In the genomic region with DNA sequence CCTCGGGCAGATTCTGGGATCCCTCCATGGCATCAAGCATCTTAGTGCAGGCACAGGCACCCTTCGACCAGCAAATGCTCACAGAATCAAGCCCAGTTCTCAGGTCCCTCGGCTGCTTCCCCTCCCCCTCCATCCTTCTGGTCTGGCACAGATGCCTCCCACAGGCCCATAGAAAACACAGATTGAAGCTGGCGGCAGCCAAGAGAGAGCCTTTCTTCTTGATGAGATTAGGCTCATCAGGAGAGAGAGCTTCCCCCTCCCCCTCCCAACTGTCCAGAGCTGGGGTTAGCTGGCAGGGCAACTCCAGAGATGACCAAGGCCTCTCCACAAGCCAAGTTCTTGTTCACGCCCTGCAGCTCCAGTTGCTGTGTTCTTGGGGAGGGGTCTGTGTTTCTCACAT, we compare ENCODE assay signal across 11 mouse cellular contexts. TPM values are rescaled to one million over a fixed set of nuclear protein-coding genes. Genes with fewer than 3 reads are reported as not detected.
DNase-seq lines count a peak whose midpoint lies in the region; ATAC-seq and TF ChIP-seq lines count a peak whose summit lies in the region.
"Had no signal": no experiment of that assay in that cellular context is flagged by ENCODE, and none has a peak within 500 bp of the region (broad histone marks: within the 10 kb centered on the region; RNA-seq: fewer than 3 reads in every experiment).

No protein-coding gene starts in this region.

- H3K4me2 ChIP-seq in forebrain, postnatal 0 days (ENCODE audit: low read depth) = no peak overlapping the region
- no peak overlapping the region for H3K4me2 ChIP-seq in midbrain, embryonic 13.5 days (replicated peaks)
- H3K4me2 ChIP-seq: neural tube, embryonic 15.5 days had no signal

- no peak overlapping the region for H3K27ac ChIP-seq in forebrain, postnatal 0 days (ENCODE audit: low read depth, low read length)
- no peak overlapping the region for H3K27ac ChIP-seq in midbrain, embryonic 13.5 days
- H3K27ac ChIP-seq: liver, embryonic 14.5 days; neural tube, embryonic 15.5 days had no signal

- H3K9ac ChIP-seq in forebrain, postnatal 0 days = no peak overlapping the region
- no peak overlapping the region for H3K9ac ChIP-seq in midbrain, embryonic 13.5 days (replicated peaks)
- H3K9ac ChIP-seq: liver, embryonic 14.5 days; neural tube, embryonic 15.5 days had no signal

- no peak for TF ChIP-seq CTCF in forebrain, postnatal 0 days (IDR thresholded peaks at IDR 0.05; ENCODE audit: low read depth)

- H3K9me3 ChIP-seq in forebrain, postnatal 0 days (ENCODE audit: low read length) = 0 out of 2 replicates have a peak, but pooled peaks cover 3% of the 10 kb centered on the region
- H3K9me3 ChIP-seq in midbrain, embryonic 13.5 days = no peaks in the 10 kb centered on the region
- H3K9me3 ChIP-seq: neural tube, embryonic 15.5 days had no signal

- H3K27me3 ChIP-seq in forebrain, postnatal 0 days (ENCODE audit: insufficient read depth, low read length) = no peaks in the 10 kb centered on the region
- no peaks in the 10 kb centered on the region for H3K27me3 ChIP-seq in midbrain, embryonic 13.5 days
- H3K27me3 ChIP-seq: neural tube, embryonic 15.5 days had no signal

- no peak overlapping the region for H3K4me3 ChIP-seq in forebrain, postnatal 0 days (ENCODE audit: low read depth, low read length)
- H3K4me3 ChIP-seq in midbrain, embryonic 13.5 days (replicated peaks) = no peak overlapping the region
- H3K4me3 ChIP-seq: erythroblast, embryonic 14.5 days; neural tube, embryonic 15.5 days had no signal

- H3K36me3 ChIP-seq in forebrain, postnatal 0 days (ENCODE audit: insufficient read depth) = peaks cover 6% of the 10 kb centered on the region; the same call in 1 of the 2 replicates
- H3K36me3 ChIP-seq in midbrain, embryonic 13.5 days = no peaks in the 10 kb centered on the region; the same call in 1 of the 2 replicates

- peak; percentile 78 for DNase-seq in heart, adult 11 months
- DNase-seq in heart, adult 9 months (ENCODE audit: low spot score in 2 of 2) = no peak
- peak; percentile 63 for DNase-seq in cerebellum, adult 11 months
- peak; percentile 69 for DNase-seq in forebrain, postnatal 0 days
- no peak for DNase-seq in thymus, adult 18-20 months
- no peak for DNase-seq in heart, postnatal 4 days

- WGBS in forebrain, postnatal 0 days = 24% methylated on average over 5 of the region's 5 CpGs
- 16% methylated on average over 5 of the region's 5 CpGs for WGBS in midbrain, embryonic 13.5 days

- peak; percentile 75 for ATAC-seq in forebrain, postnatal 0 days
- peak; percentile 60; the same call in 1 of the 2 replicates for ATAC-seq in midbrain, embryonic 13.5 days
- no peak for ATAC-seq in megakaryocyte, adult 5-6 weeks (ENCODE audit: poor library complexity, severe bottlenecking)

- H3K4me1 ChIP-seq in forebrain, postnatal 0 days (ENCODE audit: insufficient read depth) = no peaks in the 10 kb centered on the region
- H3K4me1 ChIP-seq in midbrain, embryonic 13.5 days (replicated peaks) = peaks cover 9% of the 10 kb centered on the region

RNA-seq across cellular contexts. Expression of a gene that starts 32.3 kb away (rescaled TPM):
- total RNA-seq in forebrain, postnatal 0 days (2014; rRNA removed) = 17.8 and 20.6 TPM in 2 replicates
- 4.1 and 7.5 TPM in 2 replicates for polyA plus RNA-seq in forebrain, postnatal 0 days (2015; fragmentation: Nextera tagmentation; extraction: Ambion mirVana)
- polyA plus RNA-seq in midbrain, embryonic 13.5 days (2015; fragmentation: Nextera tagmentation; extraction: Ambion mirVana) = 2.5 and 3.9 TPM in 2 replicates
- under 1 TPM; 0.25 to 0.48 TPM for total RNA-seq in heart, postnatal 4 days (2021)
- 54.8 and 55.6 TPM in 2 replicates for total RNA-seq in megakaryocyte, adult 5-6 weeks (2015)
- 31.4 and 31.9 TPM in 2 replicates for total RNA-seq in megakaryocyte, adult 5-6 weeks (2017)

RNA-seq across cellular contexts. Expression of a gene that starts 33.7 kb away (rescaled TPM):
- 1.4 and 1.8 TPM in 2 replicates for total RNA-seq in forebrain, postnatal 0 days (2014; rRNA removed)
- 0.73 and 0.82 TPM in 2 replicates for polyA plus RNA-seq in forebrain, postnatal 0 days (2015; fragmentation: Nextera tagmentation; extraction: Ambion mirVana)
- 0.40 and 0.57 TPM in 2 replicates for polyA plus RNA-seq in midbrain, embryonic 13.5 days (2015; fragmentation: Nextera tagmentation; extraction: Ambion mirVana)
- 1 to 10 TPM in 1 of 2 experiments, under 1 TPM in 1; 0.76 to 1.3 TPM for total RNA-seq in heart, postnatal 4 days (2021)
- total RNA-seq in megakaryocyte, adult 5-6 weeks (2015) = 9.7 and 13.3 TPM in 2 replicates
- total RNA-seq in megakaryocyte, adult 5-6 weeks (2017) = 26.8 and 42.5 TPM in 2 replicates

Comparison
In these comparisons a context has a peak if more than half of its experiments do, and no peak if none do; other contexts are left out.
1. DNase-seq: peak in heart, adult 11 months (single experiment), cerebellum, adult 11 months (single experiment) and forebrain, postnatal 0 days (single experiment); none in heart, adult 9 months (0 of 2), thymus, adult 18-20 months (0 of 2) and heart, postnatal 4 days (single experiment).
2. RNA of a gene that starts 32.3 kb away (total RNA-seq): 31.4 to 55.6 TPM in megakaryocyte, adult 5-6 weeks and 17.8 to 20.6 TPM in forebrain, postnatal 0 days; 0.25 to 0.48 TPM in heart, postnatal 4 days; every median in the first group is over 10 times any median in the second.